Mouse (Mus musculus): ENCODE results near the gene Gm49380.

GRCm38 (mm10) chr9:44141951-44142350 is 28.7 kb upstream of the Gm49380 start:
- TF ChIP-seq CEBPB (IDR thresholded peaks at IDR 0.05; ENCODE audit: low read depth): no peak
- no peak for TF ChIP-seq CTCF (IDR thresholded peaks at IDR 0.05; ENCODE audit: control insufficient read depth, insufficient read depth, insufficient read length)
- TF ChIP-seq FOSL1 (IDR thresholded peaks at IDR 0.05; ENCODE audit: insufficient read depth, low read length, poor library complexity, severe bottlenecking): no peak
- no peak for TF ChIP-seq MAX (IDR thresholded peaks at IDR 0.05)
- no peak for TF ChIP-seq MYOD1 (IDR thresholded peaks at IDR 0.05; ENCODE audit: control insufficient read depth, insufficient read length, low read depth)
- TF ChIP-seq USF1 (IDR thresholded peaks at IDR 0.05; ENCODE audit: low read depth): no peak
- no peak for TF ChIP-seq MYOG (IDR thresholded peaks at IDR 0.05; ENCODE audit: control insufficient read depth, extremely low read depth, insufficient read length)

Measured in C2C12 (cell line).